Mouse (Mus musculus) neural tube, embryonic 14.5 days (tissue): ENCODE results near the gene Slc38a3. TPM values are rescaled to one million over a fixed set of nuclear protein-coding genes. Genes with fewer than 3 reads are reported as not detected.

ENCODE experiments used
- ATAC-seq: fragments of 200-750 bp; cut with Nextera tagmentation; 2 replicates; pipeline ENCODE4 v1.8.0; 2017; ENCODE audit warnings: low read depth, mild to moderate bottlenecking, moderate TSS enrichment, moderate library complexity
- H3K27ac ChIP-seq: fragments of 300-500 bp; sonication (generic); 2 replicates; pipeline ENCODE4 v1.5.1; 2014; ENCODE audit warnings: low read depth, mild to moderate bottlenecking, control low read depth, low read length, moderate library complexity, mixed read lengths
- H3K27me3 ChIP-seq: fragments of 300-500 bp; sonication (generic); 2 replicates; pipeline ENCODE4 v1.6.1; 2014; ENCODE audit warnings: low read length; ENCODE audit not compliant: control insufficient read depth, insufficient read depth
- H3K36me3 ChIP-seq: fragments of 300-500 bp; sonication (generic); 2 replicates; pipeline ENCODE4 v1.6.1; 2014; ENCODE audit warnings: low read length, mixed read lengths; ENCODE audit not compliant: control insufficient read depth, insufficient read depth
- H3K4me1 ChIP-seq: fragments of 300-500 bp; sonication (generic); 2 replicates; pipeline ENCODE4 v1.6.1; 2014; ENCODE audit warnings: low read length; ENCODE audit not compliant: control insufficient read depth, insufficient read depth
- H3K4me2 ChIP-seq: fragments of 300-500 bp; sonication (generic); 2 replicates; pipeline ENCODE4 v1.6.1; 2014; ENCODE audit warnings: mild to moderate bottlenecking, low read depth, low read length, control low read depth
- H3K4me3 ChIP-seq: fragments of 300-500 bp; sonication (generic); 2 replicates; pipeline ENCODE4 v1.5.1; 2014; ENCODE audit warnings: low read depth, low read length, control low read depth, mixed read lengths
- H3K9ac ChIP-seq: fragments of 300-500 bp; sonication (generic); replicated peaks from 2 replicates; pipeline ENCODE4 v1.6.1; 2014; ENCODE audit warnings: low read depth, mild to moderate bottlenecking, control low read depth, low read length, mixed read lengths
- H3K9me3 ChIP-seq: fragments of 300-500 bp; sonication (generic); 2 replicates; pipeline ENCODE4 v1.6.1; 2016; ENCODE audit warnings: low read length; ENCODE audit not compliant: control insufficient read depth
- WGBS: fragments of 180-500 bp; shearing (Covaris S2); extraction: QIAGEN DNeasy Blood & Tissue Kit; methylation state at CpG from one replicate; pipeline ENCODE4 v1.1.7; 2014; 5-methylcytosine and 5-hydroxymethylcytosine counted together
- polyA plus RNA-seq: library from polyadenylated mRNA; unstranded; fragments of >200 nt; fragmentation: Nextera tagmentation; extraction: Ambion mirVana; gene quantifications from 2 replicates; pipeline ENCODE4 v1.2.1, GENCODE M21; 2014

Slc38a3 gene
- polyA plus RNA-seq, 1 experiment from 2014 or later = 31.3 TPM

- peak within 1 kb of the TSS; percentile 90 for H3K27ac ChIP-seq
- H3K4me2 ChIP-seq = peak within 1 kb of the TSS; percentile 99
- H3K4me1 ChIP-seq = peaks cover 42% of the 10 kb centered on the region
- H3K9me3 ChIP-seq = no peaks in the 10 kb centered on the region
- WGBS = 3% methylated on average over 37 of the region's 38 CpGs
- H3K27me3 ChIP-seq = no peaks in the 10 kb centered on the region
- peak within 1 kb of the TSS; percentile 88 for H3K4me3 ChIP-seq
- H3K9ac ChIP-seq = peak within 1 kb of the TSS; percentile 82
- ATAC-seq = peak; percentile 89
- no peaks in the 10 kb centered on the region for H3K36me3 ChIP-seq
These were observed 33.9 kb downstream of the Slc38a3 start, which contains the start of gene Gnai2 for GRCm38 (mm10) chr9:107635279-107636028. Gene Gnai2, minus strand, starts transcription at chr9:107635367.

GRCm38 (mm10) chr9:107634406-107635278 lies 34.7 kb downstream of the Slc38a3 start:
- WGBS = under 1% methylated on average over 35 of the region's 35 CpGs
- Histone ChIP-seq H3K9me3 (no peaks in the 10 kb centered on the region), H3K27ac (peak overlapping the region; percentile 90), H3K27me3 (no peaks in the 10 kb centered on the region), H3K4me1 (peaks cover 50% of the 10 kb centered on the region), H3K4me2 (peak overlapping the region; percentile 99), H3K9ac (peak overlapping the region; percentile 82), H3K36me3 (no peaks in the 10 kb centered on the region), H3K4me3 (peak overlapping the region; percentile 88)
- no peak for ATAC-seq

- Histone ChIP-seq H3K27ac (peak overlapping the region; percentile 90), H3K27me3 (no peaks in the 10 kb centered on the region), H3K36me3 (no peaks in the 10 kb centered on the region), H3K4me2 (peak overlapping the region; percentile 99), H3K9me3 (no peaks in the 10 kb centered on the region), H3K4me1 (peaks cover 58% of the 10 kb centered on the region), H3K4me3 (peak overlapping the region; percentile 88), H3K9ac (peak overlapping the region; percentile 82)
- no peak for ATAC-seq
- under 1% methylated on average over 15 of the region's 15 CpGs for WGBS
These were observed 35.5 kb downstream of the Slc38a3 start for GRCm38 (mm10) chr9:107633661-107634405.

GRCm38 (mm10) chr9:107633091-107633660 lies 36.2 kb downstream of the Slc38a3 start:
- WGBS = under 1% methylated on average over 33 of the region's 33 CpGs
- Histone ChIP-seq H3K27ac (peak overlapping the region; percentile 90), H3K36me3 (no peaks in the 10 kb centered on the region), H3K4me3 (peak overlapping the region; percentile 88), H3K27me3 (no peaks in the 10 kb centered on the region), H3K9me3 (no peaks in the 10 kb centered on the region), H3K4me2 (peak overlapping the region; percentile 99), H3K9ac (peak overlapping the region; percentile 82), H3K4me1 (peaks cover 65% of the 10 kb centered on the region)
- ATAC-seq = no peak

GRCm38 (mm10) chr9:107632478-107632877 lies 36.9 kb downstream of the Slc38a3 start:
- peak overlapping the region; percentile 88 for H3K4me3 ChIP-seq
- H3K36me3 ChIP-seq = no peaks in the 10 kb centered on the region
- no peak for ATAC-seq
- H3K27ac ChIP-seq = peak overlapping the region; percentile 90
- no peaks in the 10 kb centered on the region for H3K9me3 ChIP-seq
- H3K4me1 ChIP-seq = peaks cover 71% of the 10 kb centered on the region
- 25% methylated on average over 6 of the region's 6 CpGs for WGBS
- peak overlapping the region; percentile 82 for H3K9ac ChIP-seq
- H3K4me2 ChIP-seq = peak overlapping the region; percentile 99
- H3K27me3 ChIP-seq = no peaks in the 10 kb centered on the region

- 67% methylated on average over 8 of the region's 8 CpGs for WGBS
- Histone ChIP-seq H3K4me3 (0 out of 2 replicates have a peak overlapping the region, but pooled peaks have one; percentile 6), H3K9ac (peak overlapping the region; percentile 1; the same call in 1 of the 2 replicates)
These were observed 37.5 kb downstream of the Slc38a3 start for GRCm38 (mm10) chr9:107631861-107632260.

GRCm38 (mm10) chr9:107631311-107631826 lies 38.0 kb downstream of the Slc38a3 start:
- H3K27me3 ChIP-seq = no peaks in the 10 kb centered on the region
- H3K9me3 ChIP-seq = no peaks in the 10 kb centered on the region
- WGBS = 26% methylated on average over 9 of the region's 9 CpGs
- peaks cover 74% of the 10 kb centered on the region for H3K4me1 ChIP-seq
- no peak overlapping the region for H3K4me3 ChIP-seq
- H3K27ac ChIP-seq = peak overlapping the region; percentile 90
- H3K9ac ChIP-seq = peak overlapping the region; percentile 1; the same call in 1 of the 2 replicates
- no peaks in the 10 kb centered on the region for H3K36me3 ChIP-seq
- H3K4me2 ChIP-seq = peak overlapping the region; percentile 99
- ATAC-seq = no peak

More at GRCm38 (mm10) chr9:107631861-107632260, 37.5 kb downstream of the Slc38a3 start:
- no peaks in the 10 kb centered on the region for H3K9me3 ChIP-seq
- peak overlapping the region; percentile 99 for H3K4me2 ChIP-seq
- ATAC-seq = no peak
- peak overlapping the region; percentile 90 for H3K27ac ChIP-seq
- peaks cover 72% of the 10 kb centered on the region for H3K4me1 ChIP-seq
- H3K27me3 ChIP-seq = no peaks in the 10 kb centered on the region
- H3K36me3 ChIP-seq = no peaks in the 10 kb centered on the region

- H3K27ac ChIP-seq = peak overlapping the region; percentile 90
- peaks cover 77% of the 10 kb centered on the region for H3K4me1 ChIP-seq
- no peak overlapping the region for H3K4me3 ChIP-seq
- H3K27me3 ChIP-seq = no peaks in the 10 kb centered on the region
- peak overlapping the region; percentile 27; the same call in 1 of the 2 replicates for H3K4me2 ChIP-seq
- H3K9me3 ChIP-seq = no peaks in the 10 kb centered on the region
- WGBS = 4% methylated on average over 4 of the region's 4 CpGs
- peak; percentile 15; the same call in 1 of the 2 replicates for ATAC-seq
- peak overlapping the region; percentile 41; the same call in 1 of the 2 replicates for H3K9ac ChIP-seq
- no peaks in the 10 kb centered on the region for H3K36me3 ChIP-seq
These were observed 38.8 kb downstream of the Slc38a3 start for GRCm38 (mm10) chr9:107630576-107630975.
